Mouse (Mus musculus): ENCODE data around the gene Fbxw5. TPM values are rescaled to one million over a fixed set of nuclear protein-coding genes. Genes with fewer than 3 reads are reported as not detected.

The Fbxw5 gene
- polyA plus RNA-seq, 1 experiment from 2014 or later = 105 TPM

GRCm38 (mm10) chr2:25477967-25478675 lies 22.4 kb upstream of the Fbxw5 start:
- H3K9me3 ChIP-seq (ENCODE audit: low read length) = no peaks in the 10 kb centered on the region
- H3K36me3 ChIP-seq (ENCODE audit: insufficient read depth, low read length) = no peaks in the 10 kb centered on the region
- H3K4me3 ChIP-seq (ENCODE audit: low read length) = no peak overlapping the region
- H3K27ac ChIP-seq (ENCODE audit: low read length) = no peak overlapping the region
- H3K27me3 ChIP-seq (ENCODE audit: insufficient read depth, low read length) = no peaks in the 10 kb centered on the region
- no peaks in the 10 kb centered on the region for H3K4me1 ChIP-seq (ENCODE audit: insufficient read depth, low read length)
- H3K4me2 ChIP-seq (replicated peaks; ENCODE audit: low read depth, low read length) = no peak overlapping the region
- 84% methylated on average over 3 of the region's 3 CpGs for WGBS
- no peak for ATAC-seq (ENCODE audit: low FRiP score, low TSS enrichment)
- H3K9ac ChIP-seq (replicated peaks; ENCODE audit: low read length) = no peak overlapping the region

GRCm38 (mm10) chr2:25479551-25480311 lies 20.8 kb upstream of the Fbxw5 start:
- Histone ChIP-seq H3K4me1 (ENCODE audit: insufficient read depth, low read length) (no peaks in the 10 kb centered on the region), H3K27ac (ENCODE audit: low read length) (no peak overlapping the region), H3K4me3 (ENCODE audit: low read length) (no peak overlapping the region), H3K9ac (replicated peaks; ENCODE audit: low read length) (no peak overlapping the region), H3K9me3 (ENCODE audit: low read length) (no peaks in the 10 kb centered on the region), H3K4me2 (replicated peaks; ENCODE audit: low read depth, low read length) (no peak overlapping the region), H3K36me3 (ENCODE audit: insufficient read depth, low read length) (no peaks in the 10 kb centered on the region), H3K27me3 (ENCODE audit: insufficient read depth, low read length) (no peaks in the 10 kb centered on the region)
- ATAC-seq (ENCODE audit: low FRiP score, low TSS enrichment) = no peak
- WGBS = 58% methylated on average over 10 of the region's 10 CpGs

DNA sequence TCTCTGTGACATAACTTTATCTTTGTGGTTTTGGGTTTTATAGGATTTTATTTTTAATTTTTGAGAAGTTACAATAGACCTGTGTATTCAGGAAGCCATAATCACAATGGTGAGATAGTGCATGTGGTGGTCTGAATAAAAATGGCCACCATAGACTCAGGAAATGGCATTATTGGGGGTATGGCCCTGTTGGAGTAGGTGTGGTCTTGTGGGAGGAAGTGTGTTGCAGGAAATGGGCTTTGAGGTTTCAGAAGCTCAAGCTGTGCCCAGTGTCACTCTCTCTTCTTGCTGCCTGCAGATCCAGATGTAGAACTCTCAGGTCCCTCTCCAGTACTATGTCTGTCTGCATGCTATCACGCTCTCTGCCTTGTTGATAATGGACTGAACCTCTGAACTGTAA lies 20.0 kb upstream of the Fbxw5 start:
- ATAC-seq (ENCODE audit: low FRiP score, low TSS enrichment) = no peak
- Histone ChIP-seq H3K4me3 (ENCODE audit: low read length) (no peak overlapping the region), H3K27ac (ENCODE audit: low read length) (no peak overlapping the region), H3K9ac (replicated peaks; ENCODE audit: low read length) (no peak overlapping the region), H3K36me3 (ENCODE audit: insufficient read depth, low read length) (no peaks in the 10 kb centered on the region), H3K27me3 (ENCODE audit: insufficient read depth, low read length) (no peaks in the 10 kb centered on the region), H3K4me1 (ENCODE audit: insufficient read depth, low read length) (no peaks in the 10 kb centered on the region), H3K9me3 (ENCODE audit: low read length) (no peaks in the 10 kb centered on the region), H3K4me2 (replicated peaks; ENCODE audit: low read depth, low read length) (no peak overlapping the region)
- 88% methylated on average over 1 of the region's 1 CpGs for WGBS

- no peak overlapping the region for H3K4me2 ChIP-seq (replicated peaks; ENCODE audit: low read depth, low read length)
- no peaks in the 10 kb centered on the region for H3K27me3 ChIP-seq (ENCODE audit: insufficient read depth, low read length)
- no peak overlapping the region for H3K27ac ChIP-seq (ENCODE audit: low read length)
- no peak overlapping the region for H3K4me3 ChIP-seq (ENCODE audit: low read length)
- H3K4me1 ChIP-seq (ENCODE audit: insufficient read depth, low read length) = no peaks in the 10 kb centered on the region
- no peak for ATAC-seq (ENCODE audit: low FRiP score, low TSS enrichment)
- no peaks in the 10 kb centered on the region for H3K36me3 ChIP-seq (ENCODE audit: insufficient read depth, low read length)
- H3K9ac ChIP-seq (replicated peaks; ENCODE audit: low read length) = no peak overlapping the region
- WGBS = 26% methylated on average over 7 of the region's 7 CpGs
- H3K9me3 ChIP-seq (ENCODE audit: low read length) = no peaks in the 10 kb centered on the region
Observed at GRCm38 (mm10) chr2:25482969-25483368, 17.6 kb upstream of the Fbxw5 start.

GRCm38 (mm10) chr2:25484901-25485647 lies 15.5 kb upstream of the Fbxw5 start:
- Histone ChIP-seq H3K4me2 (replicated peaks; ENCODE audit: low read depth, low read length) (no peak overlapping the region), H3K27me3 (ENCODE audit: insufficient read depth, low read length) (no peaks in the 10 kb centered on the region), H3K4me3 (ENCODE audit: low read length) (no peak overlapping the region), H3K9me3 (ENCODE audit: low read length) (no peaks in the 10 kb centered on the region), H3K36me3 (ENCODE audit: insufficient read depth, low read length) (no peaks in the 10 kb centered on the region), H3K27ac (ENCODE audit: low read length) (no peak overlapping the region), H3K4me1 (ENCODE audit: insufficient read depth, low read length) (no peaks in the 10 kb centered on the region), H3K9ac (replicated peaks; ENCODE audit: low read length) (no peak overlapping the region)
- ATAC-seq (ENCODE audit: low FRiP score, low TSS enrichment) = no peak
- 58% methylated on average over 11 of the region's 11 CpGs for WGBS

GRCm38 (mm10) chr2:25487965-25488670 lies 12.4 kb upstream of the Fbxw5 start:
- H3K4me1 ChIP-seq (ENCODE audit: insufficient read depth, low read length) = no peaks in the 10 kb centered on the region
- no peaks in the 10 kb centered on the region for H3K36me3 ChIP-seq (ENCODE audit: insufficient read depth, low read length)
- no peaks in the 10 kb centered on the region for H3K9me3 ChIP-seq (ENCODE audit: low read length)
- ATAC-seq (ENCODE audit: low FRiP score, low TSS enrichment) = 0 out of 2 replicates have a peak, but pooled peaks have one; percentile 32
- no peak overlapping the region for H3K9ac ChIP-seq (replicated peaks; ENCODE audit: low read length)
- no peaks in the 10 kb centered on the region for H3K27me3 ChIP-seq (ENCODE audit: insufficient read depth, low read length)
- H3K4me2 ChIP-seq (replicated peaks; ENCODE audit: low read depth, low read length) = no peak overlapping the region
- H3K27ac ChIP-seq (ENCODE audit: low read length) = no peak overlapping the region
- H3K4me3 ChIP-seq (ENCODE audit: low read length) = no peak overlapping the region
- 74% methylated on average over 6 of the region's 6 CpGs for WGBS

DNA sequence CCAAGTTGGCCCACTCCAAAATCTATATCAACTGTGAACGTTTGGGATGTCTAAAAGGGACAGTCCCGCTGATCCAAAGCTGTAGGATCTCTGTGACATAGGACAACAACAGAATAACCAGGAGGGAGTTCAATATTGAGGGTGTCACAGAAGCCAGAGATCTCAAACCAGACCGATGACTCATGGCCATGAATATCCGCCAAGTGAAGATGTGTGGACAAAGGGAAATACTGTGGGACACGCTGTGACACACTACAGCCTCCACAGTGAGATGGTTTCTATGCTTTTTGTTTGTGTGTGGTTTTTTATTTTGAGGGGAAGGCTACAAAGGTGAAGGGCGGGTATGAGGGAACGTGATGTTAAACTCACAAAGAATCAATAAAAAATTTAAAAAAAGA lies 11.9 kb upstream of the Fbxw5 start:
- Histone ChIP-seq H3K27ac (ENCODE audit: low read length) (no peak overlapping the region), H3K4me1 (ENCODE audit: insufficient read depth, low read length) (no peaks in the 10 kb centered on the region), H3K36me3 (ENCODE audit: insufficient read depth, low read length) (no peaks in the 10 kb centered on the region), H3K9me3 (ENCODE audit: low read length) (no peaks in the 10 kb centered on the region), H3K4me2 (replicated peaks; ENCODE audit: low read depth, low read length) (no peak overlapping the region), H3K27me3 (ENCODE audit: insufficient read depth, low read length) (no peaks in the 10 kb centered on the region), H3K9ac (replicated peaks; ENCODE audit: low read length) (no peak overlapping the region), H3K4me3 (ENCODE audit: low read length) (no peak overlapping the region)
- ATAC-seq (ENCODE audit: low FRiP score, low TSS enrichment) = no peak
- 80% methylated on average over 7 of the region's 7 CpGs for WGBS

DNA sequence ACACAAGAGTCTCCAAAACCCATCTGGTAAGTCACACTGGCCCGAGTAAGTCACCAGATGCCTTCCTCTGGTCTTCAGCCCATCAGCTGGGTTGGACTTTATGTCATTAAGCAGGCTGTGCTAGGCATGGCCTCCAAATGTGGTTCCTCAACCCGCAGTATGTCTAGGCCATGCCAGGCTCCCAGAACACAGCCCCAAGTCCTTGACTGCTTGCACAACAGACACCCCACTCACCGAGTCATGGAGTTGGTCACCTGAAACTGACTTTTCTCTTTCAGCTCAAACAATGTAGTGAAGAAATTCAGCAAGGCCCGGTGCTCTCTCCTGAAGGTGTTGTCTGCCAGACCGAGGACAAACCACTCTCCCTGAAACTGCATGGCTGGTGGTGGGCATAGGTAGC lies 7.6 kb upstream of the Fbxw5 start:
- Histone ChIP-seq H3K27me3 (ENCODE audit: insufficient read depth, low read length) (no peaks in the 10 kb centered on the region), H3K4me3 (ENCODE audit: low read length) (no peak overlapping the region), H3K36me3 (ENCODE audit: insufficient read depth, low read length) (no peaks in the 10 kb centered on the region), H3K4me1 (ENCODE audit: insufficient read depth, low read length) (no peaks in the 10 kb centered on the region), H3K4me2 (replicated peaks; ENCODE audit: low read depth, low read length) (no peak overlapping the region), H3K9ac (replicated peaks; ENCODE audit: low read length) (no peak overlapping the region), H3K9me3 (ENCODE audit: low read length) (no peaks in the 10 kb centered on the region), H3K27ac (ENCODE audit: low read length) (no peak overlapping the region)
- WGBS = 80% methylated on average over 5 of the region's 5 CpGs
- no peak for ATAC-seq (ENCODE audit: low FRiP score, low TSS enrichment)

DNA sequence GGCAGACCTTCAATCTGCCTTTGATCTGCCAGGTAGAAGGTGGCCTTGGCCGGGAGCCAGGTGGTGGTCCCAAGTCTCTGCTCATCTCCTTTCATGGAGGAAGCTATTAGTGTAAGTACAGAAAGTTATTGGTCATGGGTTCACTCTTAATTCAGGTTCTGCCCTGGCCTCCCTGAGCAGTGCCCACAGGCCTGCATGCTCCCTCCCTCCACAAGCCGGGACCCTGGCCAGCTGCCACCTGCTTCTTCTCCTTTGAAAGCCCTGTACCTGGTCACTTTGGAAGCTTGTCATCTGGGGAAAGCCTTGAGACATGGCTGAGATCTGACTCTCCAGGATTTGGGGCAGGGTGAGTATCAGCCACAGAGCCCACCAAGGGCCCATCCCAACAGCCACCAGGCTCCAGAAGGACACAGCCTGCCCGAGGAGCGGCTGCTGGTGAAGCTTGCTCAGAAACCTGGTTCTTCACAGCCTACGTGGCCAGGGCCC lies 7.0 kb upstream of the Fbxw5 start, which contains the start of gene Lcn12:
TSS of gene Lcn12 (minus strand) at position 436 of the 486 bp plus-strand sequence.
- H3K4me1 ChIP-seq (ENCODE audit: insufficient read depth, low read length) = no peaks in the 10 kb centered on the region
- WGBS = 79% methylated on average over 5 of the region's 5 CpGs
- ATAC-seq (ENCODE audit: low FRiP score, low TSS enrichment) = no peak

More for the DNA sequence above, 7.0 kb upstream of the Fbxw5 start, which contains the start of gene Lcn12:
- Histone ChIP-seq H3K36me3 (ENCODE audit: insufficient read depth, low read length) (no peaks in the 10 kb centered on the region), H3K4me3 (ENCODE audit: low read length) (no peak within 1 kb of the TSS), H3K9me3 (ENCODE audit: low read length) (no peaks in the 10 kb centered on the region), H3K27me3 (ENCODE audit: insufficient read depth, low read length) (no peaks in the 10 kb centered on the region), H3K27ac (ENCODE audit: low read length) (no peak within 1 kb of the TSS), H3K9ac (replicated peaks; ENCODE audit: low read length) (no peak within 1 kb of the TSS), H3K4me2 (replicated peaks; ENCODE audit: low read depth, low read length) (no peak within 1 kb of the TSS)
